Mouse (Mus musculus): Measurements from ENCODE around the gene Adamts17. TPM values are rescaled to one million over a fixed set of nuclear protein-coding genes. Genes with fewer than 3 reads are reported as not detected.

Adamts17 gene
- polyA plus RNA-seq, 2 experiments, result 16.0 to 19.5 TPM

- peaks cover 6% of the 10 kb centered on the region; the same call in 1 of the 2 replicates for H3K36me3 ChIP-seq (ENCODE audit: control insufficient read depth, insufficient read depth, low read length)
- no peaks in the 10 kb centered on the region for H3K9me3 ChIP-seq (ENCODE audit: control insufficient read depth, low read length)
- no peak for TF ChIP-seq POLR2A (IDR thresholded peaks at IDR 0.05; ENCODE audit: borderline replicate concordance, extremely low read depth, insufficient read depth, insufficient read length)
- DNase-seq (ENCODE audit: low spot score) (no peak), ATAC-seq (ENCODE audit: low FRiP score, low read depth) (no peak)
- H3K4me2 ChIP-seq (replicated peaks; ENCODE audit: low read depth, low read length, severe bottlenecking), result no peak overlapping the region
- H3K27ac ChIP-seq (replicated peaks; ENCODE audit: low read depth, low read length), result no peak overlapping the region
- 94% methylated on average over 10 of the region's 10 CpGs for WGBS
- H3K9ac ChIP-seq (ENCODE audit: low read depth, low read length, severe bottlenecking), result no peak overlapping the region
- H3K4me1 ChIP-seq (ENCODE audit: control insufficient read depth, insufficient read depth, low read length), result no peaks in the 10 kb centered on the region; the same call in 1 of the 2 replicates
- H3K27me3 ChIP-seq (ENCODE audit: control insufficient read depth, insufficient read depth, low read length), result no peaks in the 10 kb centered on the region
- H3K4me3 ChIP-seq (replicated peaks; ENCODE audit: low read length), result no peak overlapping the region
Observed at GRCm38 (mm10) chr7:67082751-67083150, 243.2 kb downstream of the Adamts17 start.

DNA sequence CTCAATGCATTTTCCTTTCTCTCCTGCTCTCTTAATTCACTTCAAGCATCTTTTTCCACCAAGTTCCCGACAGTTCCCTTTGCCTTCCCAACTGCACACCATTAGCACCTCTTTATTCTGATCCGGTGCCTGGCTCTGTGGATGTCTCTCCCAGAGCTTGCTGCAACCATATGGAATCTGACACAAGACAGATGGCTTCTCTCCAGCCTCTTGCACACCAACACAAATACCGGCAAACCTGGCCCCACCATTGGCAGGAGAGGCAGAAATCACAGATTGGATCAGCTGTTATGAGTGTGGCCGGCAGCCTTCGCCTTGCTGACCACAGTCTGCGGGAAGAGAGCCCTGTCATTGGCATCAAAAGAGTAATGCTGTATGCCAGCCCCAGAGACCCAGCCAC, 248.2 kb downstream of the Adamts17 start:
- H3K4me1 ChIP-seq (ENCODE audit: control insufficient read depth, insufficient read depth, low read length), result no peaks in the 10 kb centered on the region; the same call in 1 of the 2 replicates
- no peak for TF ChIP-seq POLR2A (IDR thresholded peaks at IDR 0.05; ENCODE audit: borderline replicate concordance, extremely low read depth, insufficient read depth, insufficient read length)
- no peaks in the 10 kb centered on the region for H3K9me3 ChIP-seq (ENCODE audit: control insufficient read depth, low read length)
- peak; percentile 61 for DNase-seq (ENCODE audit: low spot score)
- no peak overlapping the region for H3K9ac ChIP-seq (ENCODE audit: low read depth, low read length, severe bottlenecking)
- no peak overlapping the region for H3K4me2 ChIP-seq (replicated peaks; ENCODE audit: low read depth, low read length, severe bottlenecking)
- WGBS, result 38% methylated on average over 6 of the region's 6 CpGs
- ATAC-seq (ENCODE audit: low FRiP score, low read depth), result peak; percentile 57
- H3K4me3 ChIP-seq (replicated peaks; ENCODE audit: low read length), result no peak overlapping the region
- H3K27ac ChIP-seq (replicated peaks; ENCODE audit: low read depth, low read length), result no peak overlapping the region
- no peaks in the 10 kb centered on the region for H3K27me3 ChIP-seq (ENCODE audit: control insufficient read depth, insufficient read depth, low read length)
- H3K36me3 ChIP-seq (ENCODE audit: control insufficient read depth, insufficient read depth, low read length), result peaks cover 3% of the 10 kb centered on the region; the same call in 1 of the 2 replicates

DNA sequence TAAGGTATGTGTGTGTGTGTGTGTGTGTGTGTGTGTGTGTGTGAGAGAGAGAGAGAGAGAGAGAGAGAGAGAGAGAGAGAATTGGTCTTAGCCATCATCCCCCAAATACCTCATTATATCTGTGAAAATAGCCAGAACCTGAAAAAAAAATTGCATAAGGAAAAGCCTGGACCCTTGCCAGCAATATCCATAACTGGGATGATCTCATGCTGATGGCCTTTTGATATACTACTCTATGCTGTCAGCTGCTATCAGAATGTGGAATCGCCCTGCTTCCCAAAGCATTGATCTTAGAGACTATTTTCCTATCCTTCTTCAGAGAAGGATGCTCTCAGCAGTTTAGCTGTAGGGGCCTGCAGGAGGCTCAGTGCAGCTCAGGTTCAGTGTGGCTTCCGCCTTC, 257.6 kb downstream of the Adamts17 start:
- Histone ChIP-seq H3K36me3 (ENCODE audit: control insufficient read depth, insufficient read depth, low read length) (no peaks in the 10 kb centered on the region), H3K4me2 (replicated peaks; ENCODE audit: low read depth, low read length, severe bottlenecking) (no peak overlapping the region), H3K4me1 (ENCODE audit: control insufficient read depth, insufficient read depth, low read length) (peaks cover 29% of the 10 kb centered on the region), H3K9me3 (ENCODE audit: control insufficient read depth, low read length) (no peaks in the 10 kb centered on the region), H3K9ac (ENCODE audit: low read depth, low read length, severe bottlenecking) (no peak overlapping the region), H3K27ac (replicated peaks; ENCODE audit: low read depth, low read length) (no peak overlapping the region), H3K27me3 (ENCODE audit: control insufficient read depth, insufficient read depth, low read length) (no peaks in the 10 kb centered on the region), H3K4me3 (replicated peaks; ENCODE audit: low read length) (no peak overlapping the region)
- ATAC-seq (ENCODE audit: low FRiP score, low read depth) (no peak), DNase-seq (ENCODE audit: low spot score) (peak; percentile 74)
- 90% methylated on average over 2 of the region's 2 CpGs for WGBS
- no peak for TF ChIP-seq POLR2A (IDR thresholded peaks at IDR 0.05; ENCODE audit: borderline replicate concordance, extremely low read depth, insufficient read depth, insufficient read length)

- Histone ChIP-seq H3K27ac (replicated peaks; ENCODE audit: low read depth, low read length) (0 out of 2 replicates have a peak overlapping the region, but pooled peaks have one; percentile 19), H3K9ac (ENCODE audit: low read depth, low read length, severe bottlenecking) (no peak overlapping the region), H3K4me2 (replicated peaks; ENCODE audit: low read depth, low read length, severe bottlenecking) (no peak overlapping the region), H3K4me1 (ENCODE audit: control insufficient read depth, insufficient read depth, low read length) (peaks cover 21% of the 10 kb centered on the region), H3K27me3 (ENCODE audit: control insufficient read depth, insufficient read depth, low read length) (no peaks in the 10 kb centered on the region), H3K36me3 (ENCODE audit: control insufficient read depth, insufficient read depth, low read length) (no peaks in the 10 kb centered on the region; the same call in 1 of the 2 replicates), H3K4me3 (replicated peaks; ENCODE audit: low read length) (no peak overlapping the region), H3K9me3 (ENCODE audit: control insufficient read depth, low read length) (no peaks in the 10 kb centered on the region)
- DNase-seq (ENCODE audit: low spot score) (peak; percentile 74), ATAC-seq (ENCODE audit: low FRiP score, low read depth) (peak; percentile 74)
- 27% methylated on average over 3 of the region's 3 CpGs for WGBS
- TF ChIP-seq POLR2A (IDR thresholded peaks at IDR 0.05; ENCODE audit: borderline replicate concordance, extremely low read depth, insufficient read depth, insufficient read length), result no peak
Observed at GRCm38 (mm10) chr7:67101418-67101973, 262.0 kb downstream of the Adamts17 start.

DNA sequence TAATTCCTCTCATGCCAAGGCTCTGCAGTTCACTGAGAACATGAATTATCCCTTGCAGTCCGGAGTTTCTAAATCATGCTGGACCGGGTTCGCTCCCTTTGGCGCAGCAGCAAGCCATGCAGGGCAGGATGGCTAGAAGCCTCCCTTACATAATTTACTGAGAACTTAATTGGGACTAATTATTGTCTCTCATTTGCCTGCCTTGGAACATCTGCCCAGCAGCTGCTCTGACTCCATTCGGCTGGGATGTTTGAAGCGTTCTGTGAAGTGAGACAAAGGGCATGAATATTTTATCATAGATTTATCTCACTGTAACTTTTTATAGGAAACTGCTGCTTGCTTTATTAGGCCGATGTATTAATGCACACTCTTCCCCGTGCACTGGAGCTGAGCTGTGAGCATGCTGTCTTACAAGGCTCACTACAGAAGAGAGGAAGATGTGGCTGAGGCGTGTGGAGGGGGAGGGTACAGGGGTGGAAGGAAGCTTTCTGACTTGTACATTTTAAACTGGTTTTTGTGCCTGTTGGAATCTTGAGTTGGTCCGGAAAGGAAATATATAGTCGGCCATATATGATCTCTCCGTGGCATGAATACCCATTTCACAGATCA, 271.1 kb downstream of the Adamts17 start:
- no peak overlapping the region for H3K27ac ChIP-seq (replicated peaks; ENCODE audit: low read depth, low read length)
- H3K4me3 ChIP-seq (replicated peaks; ENCODE audit: low read length), result no peak overlapping the region
- peaks cover 31% of the 10 kb centered on the region for H3K4me1 ChIP-seq (ENCODE audit: control insufficient read depth, insufficient read depth, low read length)

More for the DNA sequence above, 271.1 kb downstream of the Adamts17 start:
- DNase-seq (ENCODE audit: low spot score) (no peak), ATAC-seq (ENCODE audit: low FRiP score, low read depth) (no peak)
- H3K27me3 ChIP-seq (ENCODE audit: control insufficient read depth, insufficient read depth, low read length), result no peaks in the 10 kb centered on the region
- H3K4me2 ChIP-seq (replicated peaks; ENCODE audit: low read depth, low read length, severe bottlenecking), result no peak overlapping the region
- no peaks in the 10 kb centered on the region for H3K9me3 ChIP-seq (ENCODE audit: control insufficient read depth, low read length)
- 42% methylated on average over 12 of the region's 12 CpGs for WGBS
- H3K36me3 ChIP-seq (ENCODE audit: control insufficient read depth, insufficient read depth, low read length), result no peaks in the 10 kb centered on the region; the same call in 1 of the 2 replicates
- no peak for TF ChIP-seq POLR2A (IDR thresholded peaks at IDR 0.05; ENCODE audit: borderline replicate concordance, extremely low read depth, insufficient read depth, insufficient read length)
- H3K9ac ChIP-seq (ENCODE audit: low read depth, low read length, severe bottlenecking), result no peak overlapping the region

Data from limb, embryonic 14.5 days (tissue).